Mouse (Mus musculus) layer of hippocampus, postnatal 36 days (tissue): ENCODE measurements at regions not wholly inside any gene's neighbourhood (a gene's known extent, or its start where the extent isn't known, plus 50 kb on each side); places are given as distances from the start of the nearest gene placed in this dataset.
A peak's percentile ranks its signal among the peaks of the same experiment; 100 is the strongest.

Experiments used
- DNase-seq, 2 experiments: peaks; one replicate each; pipeline ENCODE4 v3.0.0; 2022

GRCm38 (mm10) chr10:84093919-84094318 lies 346.5 kb downstream of the Nuak1 start:
- no peak for DNase-seq

- no peak for DNase-seq
These were observed 343.2 kb downstream of the Nuak1 start for GRCm38 (mm10) chr10:84097196-84097595.

GRCm38 (mm10) chr10:84103985-84104384 lies 336.4 kb downstream of the Nuak1 start:
- no peak for DNase-seq

- no peak for DNase-seq
These were observed 335.8 kb downstream of the Nuak1 start for GRCm38 (mm10) chr10:84104556-84104955.

- no peak for DNase-seq
These were observed 330.6 kb downstream of the Nuak1 start for GRCm38 (mm10) chr10:84109680-84110371.

GRCm38 (mm10) chr10:84110372-84110985 lies 329.9 kb downstream of the Nuak1 start:
- DNase-seq: no peak

- no peak for DNase-seq
These were observed 328.9 kb downstream of the Nuak1 start for GRCm38 (mm10) chr10:84111502-84111901.

GRCm38 (mm10) chr10:84111909-84112308 lies 328.5 kb downstream of the Nuak1 start:
- no peak for DNase-seq

- DNase-seq: no peak
These were observed 320.3 kb downstream of the Nuak1 start for GRCm38 (mm10) chr10:84119952-84120550.

- DNase-seq: no peak
These were observed 303.3 kb downstream of the Nuak1 start for GRCm38 (mm10) chr10:84137019-84137658.

- DNase-seq: no peak
These were observed 297.5 kb downstream of the Nuak1 start for GRCm38 (mm10) chr10:84142741-84143454.

- no peak for DNase-seq
These were observed 296.6 kb downstream of the Nuak1 start for GRCm38 (mm10) chr10:84143674-84144343.

- DNase-seq: no peak
These were observed 296.1 kb downstream of the Nuak1 start for GRCm38 (mm10) chr10:84144344-84144687.

- no peak for DNase-seq
These were observed 293.0 kb downstream of the Nuak1 start for GRCm38 (mm10) chr10:84147305-84147984.

- DNase-seq: no peak
These were observed 276.6 kb downstream of the Nuak1 start for GRCm38 (mm10) chr10:84163752-84164151.

- DNase-seq: no peak
These were observed 274.4 kb downstream of the Nuak1 start for GRCm38 (mm10) chr10:84165832-84166567.

GRCm38 (mm10) chr10:84166568-84166905 lies 273.9 kb downstream of the Nuak1 start:
- peak; percentile 11 to 22 for DNase-seq

GRCm38 (mm10) chr10:84172828-84173321 lies 267.5 kb downstream of the Nuak1 start:
- peak; percentile 14 to 18 for DNase-seq

GRCm38 (mm10) chr10:84183239-84183638 lies 257.2 kb downstream of the Nuak1 start:
- DNase-seq: no peak

GRCm38 (mm10) chr10:84186466-84186865 lies 253.9 kb downstream of the Nuak1 start:
- DNase-seq: no peak

GRCm38 (mm10) chr10:84199035-84199434 lies 241.4 kb downstream of the Nuak1 start:
- DNase-seq: no peak
